Mouse (Mus musculus) adipocyte (in vitro differentiated cells): ENCODE results near the gene Efcab12.

Source experiments
- DNase-seq: peaks from one replicate; pipeline ENCODE4 v3.0.0-alpha.2; 2016; ENCODE audit warnings: low spot score

Efcab12 gene

GRCm38 (mm10) chr6:115791842-115792686 is 46.1 kb downstream of the Efcab12 start:
- DNase-seq, result no peak

- DNase-seq, result no peak
Measured at GRCm38 (mm10) chr6:115791016-115791415, 47.2 kb downstream of the Efcab12 start.

GRCm38 (mm10) chr6:115782781-115783180 is 55.4 kb downstream of the Efcab12 start:
- DNase-seq, result no peak

- no peak for DNase-seq
Measured at GRCm38 (mm10) chr6:115776363-115776762, 61.8 kb downstream of the Efcab12 start.

- DNase-seq, result no peak
Measured at GRCm38 (mm10) chr6:115775838-115776237, 62.4 kb downstream of the Efcab12 start.

- DNase-seq, result peak; percentile 46
Measured at GRCm38 (mm10) chr6:115774501-115774921, 63.7 kb downstream of the Efcab12 start, which contains the start of gene Cand2. Gene Cand2, plus strand, starts transcription at chr6:115774538.

GRCm38 (mm10) chr6:115773966-115774413 is 64.2 kb downstream of the Efcab12 start:
- peak; percentile 29 for DNase-seq

GRCm38 (mm10) chr6:115772604-115773003 is 65.6 kb downstream of the Efcab12 start:
- DNase-seq, result peak; percentile 32

- DNase-seq, result no peak
Measured at GRCm38 (mm10) chr6:115772201-115772600, 66.0 kb downstream of the Efcab12 start.

GRCm38 (mm10) chr6:115770852-115771251 is 67.4 kb downstream of the Efcab12 start:
- no peak for DNase-seq

GRCm38 (mm10) chr6:115770059-115770670 is 68.0 kb downstream of the Efcab12 start:
- DNase-seq, result no peak

GRCm38 (mm10) chr6:115768207-115768606 is 70.0 kb downstream of the Efcab12 start:
- no peak for DNase-seq

GRCm38 (mm10) chr6:115767357-115767756 is 70.9 kb downstream of the Efcab12 start:
- DNase-seq, result no peak

GRCm38 (mm10) chr6:115764179-115764578 is 74.0 kb downstream of the Efcab12 start:
- DNase-seq, result no peak

- DNase-seq, result no peak
Measured at GRCm38 (mm10) chr6:115761995-115762756, 76.0 kb downstream of the Efcab12 start, which contains the start of gene Tmem40. Gene Tmem40, minus strand, starts transcription at chr6:115762410.

GRCm38 (mm10) chr6:115760982-115761381 is 77.2 kb downstream of the Efcab12 start:
- DNase-seq, result no peak
